Mouse (Mus musculus): ENCODE data around the gene Rhobtb3.
A peak's percentile ranks its signal among the peaks of the same experiment; 100 is the strongest.
"Not testable (repeated sequence)": the region's sequence is repeated elsewhere in the genome, so short reads cannot be mapped to it uniquely, and the experiment has no call there.

The Rhobtb3 gene

GRCm38 (mm10) chr13:75930660-75931059 is 13.1 kb downstream of the Rhobtb3 start:
- peak; percentile 20; the same call in 1 of the 2 replicates for ATAC-seq (ENCODE audit: insufficient number of reproducible peaks, low FRiP score, low TSS enrichment)

- ATAC-seq (ENCODE audit: insufficient number of reproducible peaks, low FRiP score, low TSS enrichment), result no peak
Observed at GRCm38 (mm10) chr13:75930023-75930422, 13.7 kb downstream of the Rhobtb3 start.

GRCm38 (mm10) chr13:75929071-75929470 is 14.7 kb downstream of the Rhobtb3 start:
- not testable (repeated sequence) for ATAC-seq (ENCODE audit: insufficient number of reproducible peaks, low FRiP score, low TSS enrichment)

- no peak for ATAC-seq (ENCODE audit: insufficient number of reproducible peaks, low FRiP score, low TSS enrichment)
Observed at GRCm38 (mm10) chr13:75927951-75928350, 15.8 kb downstream of the Rhobtb3 start.

- ATAC-seq (ENCODE audit: insufficient number of reproducible peaks, low FRiP score, low TSS enrichment), result no peak
Observed at GRCm38 (mm10) chr13:75914151-75914550, 29.6 kb downstream of the Rhobtb3 start.

GRCm38 (mm10) chr13:75908187-75908586 is 35.5 kb downstream of the Rhobtb3 start:
- no peak for ATAC-seq (ENCODE audit: insufficient number of reproducible peaks, low FRiP score, low TSS enrichment)

GRCm38 (mm10) chr13:75907133-75907532 is 36.6 kb downstream of the Rhobtb3 start:
- ATAC-seq (ENCODE audit: insufficient number of reproducible peaks, low FRiP score, low TSS enrichment), result no peak

GRCm38 (mm10) chr13:75904660-75905059 is 39.1 kb downstream of the Rhobtb3 start:
- ATAC-seq (ENCODE audit: insufficient number of reproducible peaks, low FRiP score, low TSS enrichment), result no peak

- ATAC-seq (ENCODE audit: insufficient number of reproducible peaks, low FRiP score, low TSS enrichment), result not testable (repeated sequence)
Observed at GRCm38 (mm10) chr13:75900928-75901327, 42.8 kb downstream of the Rhobtb3 start.

- no peak for ATAC-seq (ENCODE audit: insufficient number of reproducible peaks, low FRiP score, low TSS enrichment)
Observed at GRCm38 (mm10) chr13:75892876-75893275, 50.8 kb downstream of the Rhobtb3 start.

GRCm38 (mm10) chr13:75892291-75892690 is 51.4 kb downstream of the Rhobtb3 start:
- no peak for ATAC-seq (ENCODE audit: insufficient number of reproducible peaks, low FRiP score, low TSS enrichment)

- ATAC-seq (ENCODE audit: insufficient number of reproducible peaks, low FRiP score, low TSS enrichment), result no peak
Observed at GRCm38 (mm10) chr13:75891868-75892267, 51.9 kb downstream of the Rhobtb3 start.

GRCm38 (mm10) chr13:75883792-75884191 is 59.9 kb downstream of the Rhobtb3 start:
- no peak for ATAC-seq (ENCODE audit: insufficient number of reproducible peaks, low FRiP score, low TSS enrichment)

- no peak for ATAC-seq (ENCODE audit: insufficient number of reproducible peaks, low FRiP score, low TSS enrichment)
Observed at GRCm38 (mm10) chr13:75880501-75880900, 63.2 kb downstream of the Rhobtb3 start.

GRCm38 (mm10) chr13:75879756-75880155 is 64.0 kb downstream of the Rhobtb3 start:
- ATAC-seq (ENCODE audit: insufficient number of reproducible peaks, low FRiP score, low TSS enrichment), result no peak

- peak; percentile 71 for ATAC-seq (ENCODE audit: insufficient number of reproducible peaks, low FRiP score, low TSS enrichment)
Observed at GRCm38 (mm10) chr13:75877907-75878306, 65.8 kb downstream of the Rhobtb3 start.

- no peak for ATAC-seq (ENCODE audit: insufficient number of reproducible peaks, low FRiP score, low TSS enrichment)
Observed at GRCm38 (mm10) chr13:75876592-75876991, 67.1 kb downstream of the Rhobtb3 start.

GRCm38 (mm10) chr13:75876188-75876587 is 67.5 kb downstream of the Rhobtb3 start:
- ATAC-seq (ENCODE audit: insufficient number of reproducible peaks, low FRiP score, low TSS enrichment), result peak; percentile 66

- ATAC-seq (ENCODE audit: insufficient number of reproducible peaks, low FRiP score, low TSS enrichment), result no peak
Observed at GRCm38 (mm10) chr13:75874608-75875376, 68.9 kb downstream of the Rhobtb3 start.

- ATAC-seq (ENCODE audit: insufficient number of reproducible peaks, low FRiP score, low TSS enrichment), result no peak
Observed at GRCm38 (mm10) chr13:75867876-75868275, 75.8 kb downstream of the Rhobtb3 start.

GRCm38 (mm10) chr13:75865486-75866184 is 78.1 kb downstream of the Rhobtb3 start:
- no peak for ATAC-seq (ENCODE audit: insufficient number of reproducible peaks, low FRiP score, low TSS enrichment)
